Mouse (Mus musculus): ENCODE results near the gene Zfp90. TPM values are rescaled to one million over a fixed set of nuclear protein-coding genes. Genes with fewer than 3 reads are reported as not detected.

Zfp90 gene
- 13.8 and 14.1 TPM in 2 replicates for polyA plus RNA-seq (2016; fragmentation: Nextera tagmentation; extraction: Ambion mirVana)

- no peaks in the 10 kb centered on the region for H3K9me3 ChIP-seq (replicated peaks)
- peak within 1 kb of the TSS; percentile 84 for H3K9ac ChIP-seq
- peaks cover 14% of the 10 kb centered on the region for H3K4me1 ChIP-seq (replicated peaks)
- H3K4me2 ChIP-seq: peak within 1 kb of the TSS; percentile 79
- no peaks in the 10 kb centered on the region for H3K27me3 ChIP-seq (replicated peaks)
- WGBS: under 1% methylated on average over 46 of the region's 46 CpGs
- ATAC-seq (ENCODE audit: insufficient number of reproducible peaks, low FRiP score): peak; percentile 94
- H3K27ac ChIP-seq (ENCODE audit: poor library complexity, severe bottlenecking): peak within 1 kb of the TSS; percentile 95
- H3K4me3 ChIP-seq: peak within 1 kb of the TSS; percentile 71
- H3K36me3 ChIP-seq: peaks cover 32% of the 10 kb centered on the region
Measured at GRCm38 (mm10) chr8:106415182-106415971, at the start of gene Zfp90. Gene Zfp90, plus strand, starts transcription at chr8:106415327.

- Histone ChIP-seq H3K4me1 (replicated peaks) (no peaks in the 10 kb centered on the region), H3K27me3 (replicated peaks) (no peaks in the 10 kb centered on the region), H3K9me3 (replicated peaks) (peaks cover 6% of the 10 kb centered on the region), H3K36me3 (no peaks in the 10 kb centered on the region), H3K9ac (no peak overlapping the region), H3K27ac (ENCODE audit: poor library complexity, severe bottlenecking) (no peak overlapping the region), H3K4me2 (no peak overlapping the region), H3K4me3 (no peak overlapping the region)
- WGBS: 59% methylated on average over 3 of the region's 3 CpGs
- ATAC-seq (ENCODE audit: insufficient number of reproducible peaks, low FRiP score): no peak
Measured at GRCm38 (mm10) chr8:106368501-106368900, 46.6 kb upstream of the Zfp90 start.

GRCm38 (mm10) chr8:106369069-106369468, 46.1 kb upstream of the Zfp90 start:
- ATAC-seq (ENCODE audit: insufficient number of reproducible peaks, low FRiP score): no peak
- Histone ChIP-seq H3K4me2 (no peak overlapping the region), H3K27ac (ENCODE audit: poor library complexity, severe bottlenecking) (no peak overlapping the region), H3K9me3 (replicated peaks) (peaks cover 6% of the 10 kb centered on the region), H3K27me3 (replicated peaks) (no peaks in the 10 kb centered on the region), H3K9ac (no peak overlapping the region), H3K36me3 (no peaks in the 10 kb centered on the region), H3K4me3 (no peak overlapping the region), H3K4me1 (replicated peaks) (no peaks in the 10 kb centered on the region)
- 79% methylated on average over 7 of the region's 7 CpGs for WGBS

GRCm38 (mm10) chr8:106375957-106376356, 39.2 kb upstream of the Zfp90 start:
- Histone ChIP-seq H3K9ac (no peak overlapping the region), H3K27ac (ENCODE audit: poor library complexity, severe bottlenecking) (no peak overlapping the region), H3K27me3 (replicated peaks) (no peaks in the 10 kb centered on the region), H3K4me1 (replicated peaks) (peaks cover 26% of the 10 kb centered on the region), H3K4me2 (no peak overlapping the region), H3K9me3 (replicated peaks) (no peaks in the 10 kb centered on the region), H3K36me3 (no peaks in the 10 kb centered on the region), H3K4me3 (no peak overlapping the region)
- 61% methylated on average over 7 of the region's 7 CpGs for WGBS
- no peak for ATAC-seq (ENCODE audit: insufficient number of reproducible peaks, low FRiP score)

GRCm38 (mm10) chr8:106376862-106377261, 38.3 kb upstream of the Zfp90 start:
- Histone ChIP-seq H3K27ac (ENCODE audit: poor library complexity, severe bottlenecking) (no peak overlapping the region), H3K9me3 (replicated peaks) (no peaks in the 10 kb centered on the region), H3K36me3 (no peaks in the 10 kb centered on the region), H3K27me3 (replicated peaks) (no peaks in the 10 kb centered on the region), H3K4me2 (no peak overlapping the region), H3K9ac (no peak overlapping the region), H3K4me1 (replicated peaks) (peaks cover 26% of the 10 kb centered on the region), H3K4me3 (no peak overlapping the region)
- ATAC-seq (ENCODE audit: insufficient number of reproducible peaks, low FRiP score): no peak
- 22% methylated on average over 9 of the region's 9 CpGs for whole genome bisulfite sequencing

- H3K27ac ChIP-seq (ENCODE audit: poor library complexity, severe bottlenecking): peak overlapping the region; percentile 4
- WGBS: 17% methylated on average over 7 of the region's 7 CpGs
- peaks cover 26% of the 10 kb centered on the region for H3K4me1 ChIP-seq (replicated peaks)
- H3K4me3 ChIP-seq: no peak overlapping the region
- H3K4me2 ChIP-seq: no peak overlapping the region
- H3K9me3 ChIP-seq (replicated peaks): no peaks in the 10 kb centered on the region
- peak; percentile 76 for ATAC-seq (ENCODE audit: insufficient number of reproducible peaks, low FRiP score)
- no peaks in the 10 kb centered on the region for H3K36me3 ChIP-seq
- no peak overlapping the region for H3K9ac ChIP-seq
- H3K27me3 ChIP-seq (replicated peaks): no peaks in the 10 kb centered on the region
Measured at GRCm38 (mm10) chr8:106378501-106379048, 36.6 kb upstream of the Zfp90 start.

GRCm38 (mm10) chr8:106379357-106379756, 35.8 kb upstream of the Zfp90 start:
- Histone ChIP-seq H3K9ac (no peak overlapping the region), H3K4me3 (no peak overlapping the region), H3K27me3 (replicated peaks) (no peaks in the 10 kb centered on the region), H3K27ac (ENCODE audit: poor library complexity, severe bottlenecking) (no peak overlapping the region), H3K4me1 (replicated peaks) (peaks cover 26% of the 10 kb centered on the region), H3K36me3 (no peaks in the 10 kb centered on the region), H3K9me3 (replicated peaks) (no peaks in the 10 kb centered on the region), H3K4me2 (no peak overlapping the region)
- no peak for ATAC-seq (ENCODE audit: insufficient number of reproducible peaks, low FRiP score)
- 73% methylated on average over 5 of the region's 5 CpGs for WGBS

GRCm38 (mm10) chr8:106381026-106381425, 34.1 kb upstream of the Zfp90 start:
- peaks cover 24% of the 10 kb centered on the region for H3K4me1 ChIP-seq (replicated peaks)
- no peaks in the 10 kb centered on the region for H3K36me3 ChIP-seq
- H3K27me3 ChIP-seq (replicated peaks): no peaks in the 10 kb centered on the region
- no peak overlapping the region for H3K4me2 ChIP-seq
- 83% methylated on average over 6 of the region's 6 CpGs for WGBS
- H3K9ac ChIP-seq: no peak overlapping the region
- H3K9me3 ChIP-seq (replicated peaks): no peaks in the 10 kb centered on the region
- no peak overlapping the region for H3K4me3 ChIP-seq
- ATAC-seq (ENCODE audit: insufficient number of reproducible peaks, low FRiP score): no peak
- H3K27ac ChIP-seq (ENCODE audit: poor library complexity, severe bottlenecking): no peak overlapping the region

GRCm38 (mm10) chr8:106387801-106388415, 27.2 kb upstream of the Zfp90 start:
- Histone ChIP-seq H3K9ac (no peak overlapping the region), H3K4me3 (no peak overlapping the region), H3K27me3 (replicated peaks) (no peaks in the 10 kb centered on the region), H3K4me1 (replicated peaks) (no peaks in the 10 kb centered on the region), H3K9me3 (replicated peaks) (no peaks in the 10 kb centered on the region), H3K36me3 (no peaks in the 10 kb centered on the region), H3K27ac (ENCODE audit: poor library complexity, severe bottlenecking) (no peak overlapping the region), H3K4me2 (no peak overlapping the region)
- 73% methylated on average over 9 of the region's 9 CpGs for WGBS
- ATAC-seq (ENCODE audit: insufficient number of reproducible peaks, low FRiP score): no peak

- Histone ChIP-seq H3K27me3 (replicated peaks) (no peaks in the 10 kb centered on the region), H3K4me2 (no peak overlapping the region), H3K4me3 (no peak overlapping the region), H3K36me3 (no peaks in the 10 kb centered on the region), H3K9me3 (replicated peaks) (no peaks in the 10 kb centered on the region), H3K9ac (no peak overlapping the region), H3K27ac (ENCODE audit: poor library complexity, severe bottlenecking) (no peak overlapping the region), H3K4me1 (replicated peaks) (peaks cover 10% of the 10 kb centered on the region)
- ATAC-seq (ENCODE audit: insufficient number of reproducible peaks, low FRiP score): no peak
- WGBS: 73% methylated on average over 4 of the region's 4 CpGs
Measured at GRCm38 (mm10) chr8:106394493-106394892, 20.6 kb upstream of the Zfp90 start.

GRCm38 (mm10) chr8:106399694-106400093, 15.4 kb upstream of the Zfp90 start:
- Histone ChIP-seq H3K4me1 (replicated peaks) (peaks cover 22% of the 10 kb centered on the region), H3K36me3 (no peaks in the 10 kb centered on the region), H3K4me2 (no peak overlapping the region), H3K9me3 (replicated peaks) (no peaks in the 10 kb centered on the region), H3K9ac (no peak overlapping the region), H3K4me3 (no peak overlapping the region), H3K27me3 (replicated peaks) (no peaks in the 10 kb centered on the region), H3K27ac (ENCODE audit: poor library complexity, severe bottlenecking) (peak overlapping the region; percentile 71)
- 53% methylated on average over 8 of the region's 8 CpGs for WGBS
- peak; percentile 79 for ATAC-seq (ENCODE audit: insufficient number of reproducible peaks, low FRiP score)

Measured in heart, embryonic 12.5 days (tissue).